Comparison of ENCODE assay signal across 9 mouse cellular contexts in genomic region chr15:79808114-79808513, GRCm38 (mm10). TPM values are rescaled to one million over a fixed set of nuclear protein-coding genes. Genes with fewer than 3 reads are reported as not detected.
DNase-seq lines count a peak whose midpoint lies in the region; ATAC-seq and TF ChIP-seq lines count a peak whose summit lies in the region.
"Had no signal": no experiment of that assay in that cellular context is flagged by ENCODE, and none has a peak within 500 bp of the region (broad histone marks: within the 10 kb centered on the region; RNA-seq: fewer than 3 reads in every experiment).

No protein-coding gene starts in this region.

- peaks cover 17% of the 10 kb centered on the region for H3K4me1 ChIP-seq in heart, embryonic 12.5 days (replicated peaks)
- H3K4me1 ChIP-seq in spleen, adult 2 months (ENCODE audit: control insufficient read depth, insufficient read depth, insufficient read length): peaks cover 9% of the 10 kb centered on the region
- H3K4me1 ChIP-seq in limb, embryonic 14.5 days (ENCODE audit: control insufficient read depth, insufficient read depth, low read length): 0 out of 2 replicates have a peak, but pooled peaks cover 2% of the 10 kb centered on the region

- no peak overlapping the region for H3K4me2 ChIP-seq in heart, embryonic 12.5 days
- no peak overlapping the region for H3K4me2 ChIP-seq in limb, embryonic 14.5 days (replicated peaks; ENCODE audit: low read depth, low read length, severe bottlenecking)
- H3K4me2 ChIP-seq: neural tube, embryonic 13.5 days had no signal

- no peak overlapping the region for H3K4me3 ChIP-seq in heart, embryonic 12.5 days
- H3K4me3 ChIP-seq in spleen, adult 2 months (ENCODE audit: extremely low read depth, insufficient read depth, insufficient read length): no peak overlapping the region
- no peak overlapping the region for H3K4me3 ChIP-seq in limb, embryonic 14.5 days (replicated peaks; ENCODE audit: low read length)
- H3K4me3 ChIP-seq: neural tube, embryonic 13.5 days had no signal

- peak; percentile 57; the same call in 1 of the 2 replicates for TF ChIP-seq CTCF in spleen, adult 2 months (IDR thresholded peaks at IDR 0.05; ENCODE audit: extremely low read depth, insufficient read depth, insufficient read length, insufficient replicate concordance)

- H3K27me3 ChIP-seq in heart, embryonic 12.5 days (replicated peaks): peaks cover 73% of the 10 kb centered on the region
- H3K27me3 ChIP-seq in spleen, adult 2 months (ENCODE audit: control insufficient read depth, insufficient read depth, low read length): peaks cover 18% of the 10 kb centered on the region
- H3K27me3 ChIP-seq in limb, embryonic 14.5 days (ENCODE audit: control insufficient read depth, insufficient read depth, low read length): peaks cover 50% of the 10 kb centered on the region

- no peaks in the 10 kb centered on the region for H3K9me3 ChIP-seq in heart, embryonic 12.5 days (replicated peaks)
- H3K9me3 ChIP-seq in limb, embryonic 14.5 days (ENCODE audit: control insufficient read depth, low read length): no peaks in the 10 kb centered on the region
- H3K9me3 ChIP-seq: neural tube, embryonic 13.5 days had no signal

- ATAC-seq in heart, embryonic 12.5 days (ENCODE audit: insufficient number of reproducible peaks, low FRiP score): no peak
- ATAC-seq in limb, embryonic 14.5 days (ENCODE audit: low FRiP score, low read depth): no peak

- no peak overlapping the region for H3K27ac ChIP-seq in heart, embryonic 12.5 days (ENCODE audit: poor library complexity, severe bottlenecking)
- no peak overlapping the region for H3K27ac ChIP-seq in spleen, adult 2 months (ENCODE audit: insufficient read depth, low read length)
- H3K27ac ChIP-seq in limb, embryonic 14.5 days (replicated peaks; ENCODE audit: low read depth, low read length): no peak overlapping the region
- H3K27ac ChIP-seq: neural tube, embryonic 13.5 days had no signal

- 34% methylated on average over 5 of the region's 5 CpGs for WGBS in heart, embryonic 12.5 days
- WGBS in spleen, adult 2 months: 26% methylated on average over 5 of the region's 5 CpGs
- WGBS in limb, embryonic 14.5 days: 31% methylated on average over 5 of the region's 5 CpGs

- H3K36me3 ChIP-seq in heart, embryonic 12.5 days: no peaks in the 10 kb centered on the region
- H3K36me3 ChIP-seq in spleen, adult 2 months (ENCODE audit: control insufficient read depth, insufficient read depth, low read length): no peaks in the 10 kb centered on the region
- H3K36me3 ChIP-seq in limb, embryonic 14.5 days (ENCODE audit: control insufficient read depth, insufficient read depth, low read length): no peaks in the 10 kb centered on the region
- H3K36me3 ChIP-seq: neural tube, embryonic 13.5 days had no signal

- TF ChIP-seq POLR2A in spleen, adult 2 months (IDR thresholded peaks at IDR 0.05; ENCODE audit: low read depth, low read length): no peak
- TF ChIP-seq POLR2A in limb, embryonic 14.5 days (IDR thresholded peaks at IDR 0.05; ENCODE audit: borderline replicate concordance, extremely low read depth, insufficient read depth, insufficient read length): no peak

- DNase-seq in heart, postnatal 4 days: peak; percentile 62
- peak in 1 of 2 experiments; percentile 46 for DNase-seq in spleen, adult 2 months (ENCODE audit: low read depth in 1 of 2, low spot score in 2 of 2)
- DNase-seq in spleen, adult 12 weeks (ENCODE audit: low spot score): no peak
- DNase-seq in c-Kit-positive CD71-positive TER-119-positive erythroid progenitor cells, embryonic 14.5 days (ENCODE audit: low spot score): peak; percentile 39
- DNase-seq in limb, embryonic 14.5 days (ENCODE audit: low spot score): peak; percentile 59
- peak; percentile 30 to 46 for DNase-seq in thymus, postnatal 36 days
- no peak for DNase-seq in layer of hippocampus, adult 9-11 months

- H3K9ac ChIP-seq in heart, embryonic 12.5 days: no peak overlapping the region
- no peak overlapping the region for H3K9ac ChIP-seq in limb, embryonic 14.5 days (ENCODE audit: low read depth, low read length, severe bottlenecking)
- H3K9ac ChIP-seq: neural tube, embryonic 13.5 days had no signal

RNA-seq across cellular contexts. Expression of gene Nptxr, which starts 3.5 kb away (rescaled TPM):
- 1 to 10 TPM; 5.8 to 6.0 TPM for total RNA-seq in heart, postnatal 4 days (2021)
- 2.6 and 2.7 TPM in 2 replicates for polyA plus RNA-seq in heart, embryonic 12.5 days (2016; fragmentation: Nextera tagmentation; extraction: Ambion mirVana)
- polyA plus RNA-seq in spleen, adult 2 months (2012; rRNA removed): 1.3 and 1.7 TPM in 2 replicates
- 9.3 and 11.3 TPM in 2 replicates for polyA plus RNA-seq in limb, embryonic 14.5 days (2012; rRNA removed)
- 2.6 and 4.7 TPM in 2 replicates for polyA plus RNA-seq in limb, embryonic 14.5 days (2014; fragmentation: Nextera tagmentation; extraction: Ambion mirVana)

RNA-seq across cellular contexts. Expression of gene Npcd, which starts 25.9 kb away (rescaled TPM):
- 1 to 10 TPM; 1.3 to 1.5 TPM for total RNA-seq in heart, postnatal 4 days (2021)
- polyA plus RNA-seq in heart, embryonic 12.5 days (2016; fragmentation: Nextera tagmentation; extraction: Ambion mirVana): 0.21 TPM in 1 of 2 replicates, not detected in the other
- polyA plus RNA-seq in spleen, adult 2 months (2012; rRNA removed): 0.13 and 0.68 TPM in 2 replicates
- polyA plus RNA-seq in limb, embryonic 14.5 days (2012; rRNA removed): 1.7 TPM in 1 of 2 replicates, not detected in the other
- polyA plus RNA-seq in limb, embryonic 14.5 days (2014; fragmentation: Nextera tagmentation; extraction: Ambion mirVana): 0.50 and 0.99 TPM in 2 replicates
- polyA plus RNA-seq: neural tube, embryonic 13.5 days had no signal

RNA-seq across cellular contexts. Expression of gene Cbx6, which starts 26.4 kb away (rescaled TPM):
- 10 to 100 TPM; 53.1 to 57.5 TPM for total RNA-seq in heart, postnatal 4 days (2021)
- 34.5 and 38.0 TPM in 2 replicates for polyA plus RNA-seq in heart, embryonic 12.5 days (2016; fragmentation: Nextera tagmentation; extraction: Ambion mirVana)
- 24.4 and 33.6 TPM in 2 replicates for polyA plus RNA-seq in spleen, adult 2 months (2012; rRNA removed)
- polyA plus RNA-seq in limb, embryonic 14.5 days (2012; rRNA removed): 83.4 and 95.0 TPM in 2 replicates
- 49.1 and 49.9 TPM in 2 replicates for polyA plus RNA-seq in limb, embryonic 14.5 days (2014; fragmentation: Nextera tagmentation; extraction: Ambion mirVana)

RNA-seq across cellular contexts. Expression of gene Dnal4, which starts 30.5 kb away (rescaled TPM):
- 10 to 100 TPM; 22.3 to 25.1 TPM for total RNA-seq in heart, postnatal 4 days (2021)
- polyA plus RNA-seq in heart, embryonic 12.5 days (2016; fragmentation: Nextera tagmentation; extraction: Ambion mirVana): 37.1 TPM in 2 replicates
- polyA plus RNA-seq in spleen, adult 2 months (2012; rRNA removed): 18.1 and 21.3 TPM in 2 replicates
- 70.2 and 88.9 TPM in 2 replicates for polyA plus RNA-seq in limb, embryonic 14.5 days (2012; rRNA removed)
- 60.9 and 68.2 TPM in 2 replicates for polyA plus RNA-seq in limb, embryonic 14.5 days (2014; fragmentation: Nextera tagmentation; extraction: Ambion mirVana)

Comparison
In these comparisons a context has a peak if more than half of its experiments do, and no peak if none do; other contexts are left out.
1. DNase-seq: peak in heart, postnatal 4 days (single experiment), c-Kit-positive CD71-positive TER-119-positive erythroid progenitor cells, embryonic 14.5 days (single experiment), limb, embryonic 14.5 days (single experiment) and thymus, postnatal 36 days (2 of 2); none in spleen, adult 12 weeks (single experiment) and layer of hippocampus, adult 9-11 months (single experiment).